Mouse (Mus musculus) MEL (cell line): ENCODE results near the gene Dok7.

ENCODE experiments used
- BHLHE40 ChIP-seq: IDR thresholded peaks from 2 replicates; pipeline ENCODE4 v1.6.1; 2012; ENCODE audit warnings: low read depth, mild to moderate bottlenecking, inconsistent platforms, low read length, improper control_type of control experiment, borderline replicate concordance
- CHD2 ChIP-seq: IDR thresholded peaks from 2 replicates; pipeline ENCODE4 v1.6.1; 2011; ENCODE audit warnings: low read length, improper control_type of control experiment
- CTCF ChIP-seq, 3 experiments: IDR thresholded peaks in 2 of 3; conservative IDR thresholded peaks in 1 of 3; 2 replicates each; pipeline ENCODE4 v1.5.1; 2011 to 2012; ENCODE audit warnings: low read length in 3 of 3, low read depth in 2 of 3, mild to moderate bottlenecking in 2 of 3, improper control_type of control experiment in 1 of 3, inconsistent platforms in 1 of 3, mixed read lengths in 1 of 3, moderate library complexity in 1 of 3; ENCODE audit not compliant: control insufficient read depth in 1 of 3, insufficient read depth in 1 of 3, poor library complexity in 1 of 3, severe bottlenecking in 1 of 3
- EP300 ChIP-seq, 2 experiments: IDR thresholded peaks; 2 replicates each; pipeline ENCODE4 v1.6.1; 2011; ENCODE audit warnings: improper control_type of control experiment in 2 of 2, low read length in 2 of 2, low read depth in 1 of 2, mild to moderate bottlenecking in 1 of 2
- GATA1 ChIP-seq: IDR thresholded peaks from 2 replicates; pipeline ENCODE4 v1.6.1; 2011; ENCODE audit warnings: low read depth, low read length, improper control_type of control experiment
- JUND ChIP-seq: IDR thresholded peaks from 2 replicates; pipeline ENCODE4 v1.6.1; 2011; ENCODE audit warnings: low read depth, mild to moderate bottlenecking, improper control_type of control experiment, low read length
- KAT2A ChIP-seq: conservative IDR thresholded peaks from 2 replicates; pipeline ENCODE4 v1.6.1; 2012; ENCODE audit warnings: low read depth, low read length, improper control_type of control experiment, inconsistent platforms
- NELFE ChIP-seq: IDR thresholded peaks from 2 replicates; pipeline ENCODE4 v1.6.1; 2011; ENCODE audit warnings: low read depth, low read length, improper control_type of control experiment
- POLR2A ChIP-seq, 2 experiments: IDR thresholded peaks; 2 replicates each; pipeline ENCODE4 v1.6.1; 2011 to 2012; ENCODE audit warnings: low read length in 2 of 2, mild to moderate bottlenecking in 2 of 2, control low read depth in 1 of 2, improper control_type of control experiment in 1 of 2, low read depth in 1 of 2, moderate library complexity in 1 of 2; ENCODE audit not compliant: control insufficient read depth in 1 of 2, insufficient read depth in 1 of 2, poor library complexity in 1 of 2
- POLR2AphosphoS5 ChIP-seq: IDR thresholded peaks from 2 replicates; pipeline ENCODE4 v1.6.1; 2012; ENCODE audit warnings: low read depth, borderline replicate concordance, mild to moderate bottlenecking, inconsistent platforms, low read length, moderate library complexity, mixed read lengths
- UBTF ChIP-seq: IDR thresholded peaks from 2 replicates; pipeline ENCODE4 v1.6.1; 2012; ENCODE audit warnings: low read depth, mild to moderate bottlenecking, inconsistent platforms, low read length, improper control_type of control experiment, moderate library complexity, borderline replicate concordance; ENCODE audit not compliant: insufficient read depth

- TF ChIP-seq CHD2 (no peak), NELFE (no peak), EP300 (IDR thresholded peaks at IDR 0.05; ENCODE audit: low read depth in 1 of 2, low read length in 2 of 2) (no peak), JUND (no peak), KAT2A (no peak), POLR2A (IDR thresholded peaks at IDR 0.05; ENCODE audit: control insufficient read depth in 1 of 2, insufficient read depth in 1 of 2, low read depth in 1 of 2, low read length in 2 of 2, poor library complexity in 1 of 2) (no peak), POLR2AphosphoS5 (no peak), UBTF (no peak), CTCF (IDR thresholded peaks at IDR 0.05 in 2 of 3, conservative IDR thresholded peaks at IDR 0.05 in 1 of 3; ENCODE audit: control insufficient read depth in 1 of 3, insufficient read depth in 1 of 3, low read depth in 2 of 3, low read length in 3 of 3, poor library complexity in 1 of 3, severe bottlenecking in 1 of 3) (no peak), GATA1 (no peak), BHLHE40 (no peak)
Observed at GRCm38 (mm10) chr5:35076369-35076768, 19.8 kb downstream of the Dok7 start.
